Mouse (Mus musculus): ENCODE measurements at regions not wholly inside any gene's neighbourhood (a gene's known extent, or its start where the extent isn't known, plus 50 kb on each side); places are given as distances from the start of the nearest gene placed in this dataset.

- H3K4me1 ChIP-seq (ENCODE audit: control insufficient read depth, insufficient read depth, low read length), result peaks cover 3% of the 10 kb centered on the region; the same call in 1 of the 2 replicates
- TF ChIP-seq POLR2A (IDR thresholded peaks at IDR 0.05; ENCODE audit: borderline replicate concordance, extremely low read depth, insufficient read depth, insufficient read length), result no peak
- no peaks in the 10 kb centered on the region for H3K36me3 ChIP-seq (ENCODE audit: control insufficient read depth, insufficient read depth, low read length)
- no peak overlapping the region for H3K27ac ChIP-seq (replicated peaks; ENCODE audit: low read depth, low read length)
- no peak overlapping the region for H3K4me3 ChIP-seq (replicated peaks; ENCODE audit: low read length)
- no peak overlapping the region for H3K4me2 ChIP-seq (replicated peaks; ENCODE audit: low read depth, low read length, severe bottlenecking)
- 60% methylated on average over 3 of the region's 4 CpGs for WGBS
- H3K9ac ChIP-seq (ENCODE audit: low read depth, low read length, severe bottlenecking), result no peak overlapping the region
- no peaks in the 10 kb centered on the region for H3K9me3 ChIP-seq (ENCODE audit: control insufficient read depth, low read length)
- no peaks in the 10 kb centered on the region for H3K27me3 ChIP-seq (ENCODE audit: control insufficient read depth, insufficient read depth, low read length)
- ATAC-seq (ENCODE audit: low FRiP score, low read depth) (no peak), DNase-seq (ENCODE audit: low spot score) (no peak)
These were observed 80.7 kb downstream of the 1810010D01Rik start for GRCm38 (mm10) chr7:145127180-145127579.

- TF ChIP-seq POLR2A (IDR thresholded peaks at IDR 0.05; ENCODE audit: borderline replicate concordance, extremely low read depth, insufficient read depth, insufficient read length), result no peak
- Histone ChIP-seq H3K9me3 (ENCODE audit: control insufficient read depth, low read length) (no peaks in the 10 kb centered on the region), H3K9ac (ENCODE audit: low read depth, low read length, severe bottlenecking) (no peak overlapping the region), H3K4me2 (replicated peaks; ENCODE audit: low read depth, low read length, severe bottlenecking) (no peak overlapping the region), H3K36me3 (ENCODE audit: control insufficient read depth, insufficient read depth, low read length) (no peaks in the 10 kb centered on the region), H3K4me1 (ENCODE audit: control insufficient read depth, insufficient read depth, low read length) (peaks cover 3% of the 10 kb centered on the region; the same call in 1 of the 2 replicates), H3K27me3 (ENCODE audit: control insufficient read depth, insufficient read depth, low read length) (no peaks in the 10 kb centered on the region), H3K4me3 (replicated peaks; ENCODE audit: low read length) (no peak overlapping the region), H3K27ac (replicated peaks; ENCODE audit: low read depth, low read length) (no peak overlapping the region)
- 96% methylated on average over 2 of the region's 2 CpGs for WGBS
- ATAC-seq (ENCODE audit: low FRiP score, low read depth) (no peak), DNase-seq (ENCODE audit: low spot score) (no peak)
These were observed 83.8 kb downstream of the 1810010D01Rik start for GRCm38 (mm10) chr7:145123996-145124601.

- TF ChIP-seq POLR2A (IDR thresholded peaks at IDR 0.05; ENCODE audit: borderline replicate concordance, extremely low read depth, insufficient read depth, insufficient read length), result no peak
- Histone ChIP-seq H3K27ac (replicated peaks; ENCODE audit: low read depth, low read length) (no peak overlapping the region), H3K4me3 (replicated peaks; ENCODE audit: low read length) (no peak overlapping the region), H3K4me1 (ENCODE audit: control insufficient read depth, insufficient read depth, low read length) (peaks cover 3% of the 10 kb centered on the region; the same call in 1 of the 2 replicates), H3K27me3 (ENCODE audit: control insufficient read depth, insufficient read depth, low read length) (no peaks in the 10 kb centered on the region), H3K36me3 (ENCODE audit: control insufficient read depth, insufficient read depth, low read length) (no peaks in the 10 kb centered on the region), H3K4me2 (replicated peaks; ENCODE audit: low read depth, low read length, severe bottlenecking) (no peak overlapping the region), H3K9ac (ENCODE audit: low read depth, low read length, severe bottlenecking) (no peak overlapping the region), H3K9me3 (ENCODE audit: control insufficient read depth, low read length) (no peaks in the 10 kb centered on the region)
- WGBS, result 85% methylated on average over 2 of the region's 2 CpGs
- no peak for ATAC-seq (ENCODE audit: low FRiP score, low read depth)
- DNase-seq (ENCODE audit: low spot score), result no peak
These were observed 85.4 kb downstream of the 1810010D01Rik start for GRCm38 (mm10) chr7:145122471-145122870.

- no peak overlapping the region for H3K4me3 ChIP-seq (replicated peaks; ENCODE audit: low read length)
- 61% methylated on average over 4 of the region's 4 CpGs for WGBS
- no peak for DNase-seq (ENCODE audit: low spot score)
These were observed 89.5 kb downstream of the 1810010D01Rik start for GRCm38 (mm10) chr7:145118406-145118805.

GRCm38 (mm10) chr7:145114660-145115059, 93.3 kb downstream of the 1810010D01Rik start:
- WGBS, result 81% methylated on average over 2 of the region's 2 CpGs
- no peak overlapping the region for H3K9ac ChIP-seq (ENCODE audit: low read depth, low read length, severe bottlenecking)
- no peak overlapping the region for H3K27ac ChIP-seq (replicated peaks; ENCODE audit: low read depth, low read length)
- ATAC-seq (ENCODE audit: low FRiP score, low read depth), result no peak
- no peak for TF ChIP-seq POLR2A (IDR thresholded peaks at IDR 0.05; ENCODE audit: borderline replicate concordance, extremely low read depth, insufficient read depth, insufficient read length)
- H3K27me3 ChIP-seq (ENCODE audit: control insufficient read depth, insufficient read depth, low read length), result no peaks in the 10 kb centered on the region
- H3K4me1 ChIP-seq (ENCODE audit: control insufficient read depth, insufficient read depth, low read length), result peaks cover 21% of the 10 kb centered on the region
- H3K36me3 ChIP-seq (ENCODE audit: control insufficient read depth, insufficient read depth, low read length), result no peaks in the 10 kb centered on the region
- no peak overlapping the region for H3K4me3 ChIP-seq (replicated peaks; ENCODE audit: low read length)
- no peak overlapping the region for H3K4me2 ChIP-seq (replicated peaks; ENCODE audit: low read depth, low read length, severe bottlenecking)
- H3K9me3 ChIP-seq (ENCODE audit: control insufficient read depth, low read length), result no peaks in the 10 kb centered on the region
- no peak for DNase-seq (ENCODE audit: low spot score)

More at GRCm38 (mm10) chr7:145118406-145118805, 89.5 kb downstream of the 1810010D01Rik start:
- no peak overlapping the region for H3K4me2 ChIP-seq (replicated peaks; ENCODE audit: low read depth, low read length, severe bottlenecking)
- H3K27me3 ChIP-seq (ENCODE audit: control insufficient read depth, insufficient read depth, low read length), result no peaks in the 10 kb centered on the region
- no peak for ATAC-seq (ENCODE audit: low FRiP score, low read depth)
- no peak overlapping the region for H3K27ac ChIP-seq (replicated peaks; ENCODE audit: low read depth, low read length)
- no peaks in the 10 kb centered on the region for H3K36me3 ChIP-seq (ENCODE audit: control insufficient read depth, insufficient read depth, low read length)
- no peaks in the 10 kb centered on the region for H3K9me3 ChIP-seq (ENCODE audit: control insufficient read depth, low read length)
- H3K4me1 ChIP-seq (ENCODE audit: control insufficient read depth, insufficient read depth, low read length), result no peaks in the 10 kb centered on the region
- TF ChIP-seq POLR2A (IDR thresholded peaks at IDR 0.05; ENCODE audit: borderline replicate concordance, extremely low read depth, insufficient read depth, insufficient read length), result no peak
- H3K9ac ChIP-seq (ENCODE audit: low read depth, low read length, severe bottlenecking), result no peak overlapping the region
